Mouse (Mus musculus) kidney, adult 2 months (tissue): ENCODE data around the gene Lypd6. TPM values are rescaled to one million over a fixed set of nuclear protein-coding genes. Genes with fewer than 3 reads are reported as not detected.

ENCODE experiments used
- DNase-seq: peaks from one replicate; pipeline ENCODE4 v3.0.0; 2021
- H3K27ac ChIP-seq: fragments of 200-500 bp; 2 replicates; pipeline ENCODE4 v1.5.1; 2012; ENCODE audit warnings: low read depth, low read length, control low read depth, inconsistent platforms; ENCODE audit not compliant: insufficient read depth
- H3K27me3 ChIP-seq: fragments of 200-500 bp; replicated peaks from 2 replicates; pipeline ENCODE4 v1.6.1; 2012; ENCODE audit warnings: mild to moderate bottlenecking, moderate library complexity, low read length, inconsistent platforms; ENCODE audit not compliant: control insufficient read depth, insufficient read depth
- H3K36me3 ChIP-seq: fragments of 200-500 bp; 2 replicates; pipeline ENCODE4 v1.6.1; 2012; ENCODE audit warnings: mild to moderate bottlenecking, moderate library complexity, low read length, inconsistent platforms; ENCODE audit not compliant: control insufficient read depth, insufficient read depth
- H3K4me1 ChIP-seq: fragments of 200-500 bp; 2 replicates; pipeline ENCODE4 v1.6.1; 2011; ENCODE audit warnings: low read length; ENCODE audit not compliant: control insufficient read depth, insufficient read depth
- H3K4me3 ChIP-seq: fragments of 200-500 bp; 2 replicates; pipeline ENCODE4 v1.5.1; 2011; ENCODE audit warnings: mild to moderate bottlenecking, low read depth, low read length, control low read depth; ENCODE audit not compliant: insufficient read depth
- CTCF ChIP-seq: fragments of 200-500 bp; conservative IDR thresholded peaks from 2 replicates; pipeline ENCODE4 v1.5.1; 2011; ENCODE audit warnings: low read depth, mild to moderate bottlenecking, control low read depth, low read length, moderate library complexity, mixed read lengths; ENCODE audit not compliant: insufficient read depth, insufficient read length
- POLR2A ChIP-seq: fragments of 200-500 bp; IDR thresholded peaks from one replicate; pipeline ENCODE4 v1.6.1; 2011; ENCODE audit warnings: low read depth, low read length, control low read depth
- WGBS: fragments of 180-500 bp; shearing (Covaris S2); methylation state at CpG from one replicate; pipeline ENCODE4 v1.1.7; 2018; 5-methylcytosine and 5-hydroxymethylcytosine counted together
- polyA plus RNA-seq: library from polyadenylated mRNA; depleted of rRNA; stranded (reverse); fragments of >200 nt; gene quantifications from 2 replicates; pipeline ENCODE4 v1.2.3, GENCODE M21; 2012

Gene Lypd6
- polyA plus RNA-seq, 1 experiment: 10.9 TPM

- 80% methylated on average over 5 of the region's 5 CpGs for WGBS
- no peaks in the 10 kb centered on the region for H3K27me3 ChIP-seq
- H3K36me3 ChIP-seq: no peaks in the 10 kb centered on the region
- no peak overlapping the region for H3K4me3 ChIP-seq
- DNase-seq: no peak
- no peak for TF ChIP-seq CTCF
- no peak for TF ChIP-seq POLR2A
- no peak overlapping the region for H3K27ac ChIP-seq
- peaks cover 10% of the 10 kb centered on the region; the same call in 1 of the 2 replicates for H3K4me1 ChIP-seq
Observed at GRCm38 (mm10) chr2:50150816-50151215, 84.6 kb downstream of the Lypd6 start.

- 64% methylated on average over 2 of the region's 2 CpGs for WGBS
- peak; percentile 7 for DNase-seq
- no peak overlapping the region for H3K27ac ChIP-seq
Observed at GRCm38 (mm10) chr2:50151401-50151800, 85.2 kb downstream of the Lypd6 start.

GRCm38 (mm10) chr2:50151879-50152278 lies 85.7 kb downstream of the Lypd6 start:
- no peak overlapping the region for H3K27ac ChIP-seq

More at GRCm38 (mm10) chr2:50151401-50151800, 85.2 kb downstream of the Lypd6 start:
- Histone ChIP-seq H3K4me3 (no peak overlapping the region), H3K27me3 (no peaks in the 10 kb centered on the region), H3K36me3 (no peaks in the 10 kb centered on the region), H3K4me1 (peaks cover 10% of the 10 kb centered on the region; the same call in 1 of the 2 replicates)
- TF ChIP-seq POLR2A (no peak), CTCF (no peak)

GRCm38 (mm10) chr2:50156009-50156408 lies 89.8 kb downstream of the Lypd6 start:
- no peak for DNase-seq
- WGBS: 95% methylated on average over 10 of the region's 10 CpGs
- no peak for TF ChIP-seq POLR2A

More at GRCm38 (mm10) chr2:50151879-50152278, 85.7 kb downstream of the Lypd6 start:
- peaks cover 10% of the 10 kb centered on the region; the same call in 1 of the 2 replicates for H3K4me1 ChIP-seq
- H3K27me3 ChIP-seq: no peaks in the 10 kb centered on the region
- H3K4me3 ChIP-seq: no peak overlapping the region
- no peak for DNase-seq
- no peak for TF ChIP-seq CTCF
- TF ChIP-seq POLR2A: no peak
- no peaks in the 10 kb centered on the region for H3K36me3 ChIP-seq
- WGBS: 83% methylated on average over 3 of the region's 3 CpGs

GRCm38 (mm10) chr2:50160069-50160468 lies 93.8 kb downstream of the Lypd6 start:
- H3K4me1 ChIP-seq: 0 out of 2 replicates have a peak, but pooled peaks cover 3% of the 10 kb centered on the region
- WGBS: 85% methylated on average over 3 of the region's 3 CpGs
- H3K27me3 ChIP-seq: no peaks in the 10 kb centered on the region
- H3K4me3 ChIP-seq: no peak overlapping the region
- no peak for DNase-seq
- H3K27ac ChIP-seq: no peak overlapping the region
- H3K36me3 ChIP-seq: no peaks in the 10 kb centered on the region
- TF ChIP-seq CTCF (no peak), POLR2A (no peak)

More at GRCm38 (mm10) chr2:50156009-50156408, 89.8 kb downstream of the Lypd6 start:
- Histone ChIP-seq H3K27ac (no peak overlapping the region), H3K36me3 (no peaks in the 10 kb centered on the region), H3K4me3 (no peak overlapping the region), H3K4me1 (0 out of 2 replicates have a peak, but pooled peaks cover 5% of the 10 kb centered on the region), H3K27me3 (no peaks in the 10 kb centered on the region)

GRCm38 (mm10) chr2:50163608-50164007 lies 97.4 kb downstream of the Lypd6 start:
- H3K27ac ChIP-seq: no peak overlapping the region
- no peak for TF ChIP-seq POLR2A
- TF ChIP-seq CTCF: no peak
- H3K4me3 ChIP-seq: no peak overlapping the region
- 82% methylated on average over 8 of the region's 8 CpGs for WGBS
- H3K36me3 ChIP-seq: no peaks in the 10 kb centered on the region
- 0 out of 2 replicates have a peak, but pooled peaks cover 3% of the 10 kb centered on the region for H3K4me1 ChIP-seq
- DNase-seq: no peak
- H3K27me3 ChIP-seq: no peaks in the 10 kb centered on the region

GRCm38 (mm10) chr2:50165277-50165676 lies 99.0 kb downstream of the Lypd6 start:
- WGBS: 54% methylated on average over 6 of the region's 6 CpGs
- TF ChIP-seq POLR2A: no peak
- no peak for TF ChIP-seq CTCF
- Histone ChIP-seq H3K4me1 (0 out of 2 replicates have a peak, but pooled peaks cover 3% of the 10 kb centered on the region), H3K4me3 (no peak overlapping the region), H3K27me3 (no peaks in the 10 kb centered on the region), H3K36me3 (no peaks in the 10 kb centered on the region), H3K27ac (peak overlapping the region; percentile 25; the same call in 1 of the 2 replicates)
- DNase-seq: no peak

- 0 out of 2 replicates have a peak, but pooled peaks cover 3% of the 10 kb centered on the region for H3K4me1 ChIP-seq
- no peak for TF ChIP-seq POLR2A
- TF ChIP-seq CTCF: no peak
- peak overlapping the region; percentile 23; the same call in 1 of the 2 replicates for H3K27ac ChIP-seq
- no peak overlapping the region for H3K4me3 ChIP-seq
- 76% methylated on average over 5 of the region's 5 CpGs for WGBS
- no peaks in the 10 kb centered on the region for H3K27me3 ChIP-seq
- no peak for DNase-seq
- H3K36me3 ChIP-seq: no peaks in the 10 kb centered on the region
Observed at GRCm38 (mm10) chr2:50166082-50166481, 99.9 kb downstream of the Lypd6 start.
